Mouse (Mus musculus) kidney, embryonic 16.5 days (tissue): ENCODE data around the gene Cxcl17. TPM values are rescaled to one million over a fixed set of nuclear protein-coding genes. Genes with fewer than 3 reads are reported as not detected.
"Not testable (repeated sequence)": the region's sequence is repeated elsewhere in the genome, so short reads cannot be mapped to it uniquely, and the experiment has no call there.

Source experiments
- ATAC-seq: fragments of 200-750 bp; cut with Nextera tagmentation; 2 replicates; pipeline ENCODE4 v1.8.0; 2017; ENCODE audit warnings: moderate TSS enrichment; ENCODE audit not compliant: low FRiP score, low TSS enrichment
- H3K27ac ChIP-seq: fragments of 300-500 bp; sonication (generic); 2 replicates; pipeline ENCODE4 v1.5.1; 2014; ENCODE audit warnings: low read length
- H3K27me3 ChIP-seq: fragments of 300-500 bp; sonication (generic); 2 replicates; pipeline ENCODE4 v1.6.1; 2014; ENCODE audit warnings: low read length, control low read depth, mixed read lengths; ENCODE audit not compliant: insufficient read depth
- H3K36me3 ChIP-seq: fragments of 300-500 bp; sonication (generic); 2 replicates; pipeline ENCODE4 v1.6.1; 2014; ENCODE audit warnings: low read length, control low read depth, mixed read lengths; ENCODE audit not compliant: insufficient read depth
- H3K4me1 ChIP-seq: fragments of 300-500 bp; sonication (generic); 2 replicates; pipeline ENCODE4 v1.6.1; 2014; ENCODE audit warnings: low read length, control low read depth, mixed read lengths; ENCODE audit not compliant: insufficient read depth
- H3K4me2 ChIP-seq: fragments of 300-500 bp; sonication (generic); replicated peaks from 2 replicates; pipeline ENCODE4 v1.6.1; 2014; ENCODE audit warnings: low read depth, low read length
- H3K4me3 ChIP-seq: fragments of 300-500 bp; sonication (generic); 2 replicates; pipeline ENCODE4 v1.5.1; 2014; ENCODE audit warnings: mild to moderate bottlenecking, low read length
- H3K9ac ChIP-seq: fragments of 300-500 bp; sonication (generic); replicated peaks from 2 replicates; pipeline ENCODE4 v1.6.1; 2014; ENCODE audit warnings: low read length
- H3K9me3 ChIP-seq: fragments of 300-500 bp; sonication (generic); 2 replicates; pipeline ENCODE4 v1.6.1; 2016; ENCODE audit warnings: low read length, control low read depth
- WGBS: fragments of 180-500 bp; shearing (Covaris S2); extraction: QIAGEN DNeasy Blood & Tissue Kit; methylation state at CpG from one replicate; pipeline ENCODE4 v1.1.7; 2014; 5-methylcytosine and 5-hydroxymethylcytosine counted together
- polyA plus RNA-seq: library from polyadenylated mRNA; unstranded; fragments of >200 nt; fragmentation: Nextera tagmentation; extraction: Ambion mirVana; gene quantifications from 2 replicates; pipeline ENCODE4 v1.2.1, GENCODE M21; 2015

Gene Cxcl17
- polyA plus RNA-seq, 1 experiment from 2014 or later, result 0.65 TPM

DNA sequence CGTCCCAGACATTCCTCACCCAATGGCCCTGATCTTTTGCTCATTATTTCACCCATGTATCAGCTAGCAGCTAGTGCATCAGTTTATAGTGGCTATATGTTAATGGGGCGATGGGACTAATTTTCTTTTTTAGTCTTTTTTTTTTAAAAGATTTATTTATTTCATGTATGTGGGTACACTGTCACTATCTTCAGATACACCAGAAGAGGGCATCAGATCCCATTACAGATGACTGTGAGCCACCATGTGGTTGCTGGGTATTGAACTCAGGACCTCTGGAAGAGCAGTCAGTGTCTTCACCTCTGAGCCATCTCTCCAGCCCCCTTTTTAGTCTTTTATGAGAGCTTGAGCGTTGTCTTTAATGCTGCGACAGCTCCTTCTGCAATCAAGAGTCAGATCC lies 13.7 kb upstream of the Cxcl17 start:
- 88% methylated on average over 4 of the region's 4 CpGs for WGBS
- not testable (repeated sequence) for H3K9me3 ChIP-seq, H3K27ac ChIP-seq, H3K4me3 ChIP-seq, H3K9ac ChIP-seq, H3K4me1 ChIP-seq, H3K4me2 ChIP-seq, H3K36me3 ChIP-seq, ATAC-seq, H3K27me3 ChIP-seq

DNA sequence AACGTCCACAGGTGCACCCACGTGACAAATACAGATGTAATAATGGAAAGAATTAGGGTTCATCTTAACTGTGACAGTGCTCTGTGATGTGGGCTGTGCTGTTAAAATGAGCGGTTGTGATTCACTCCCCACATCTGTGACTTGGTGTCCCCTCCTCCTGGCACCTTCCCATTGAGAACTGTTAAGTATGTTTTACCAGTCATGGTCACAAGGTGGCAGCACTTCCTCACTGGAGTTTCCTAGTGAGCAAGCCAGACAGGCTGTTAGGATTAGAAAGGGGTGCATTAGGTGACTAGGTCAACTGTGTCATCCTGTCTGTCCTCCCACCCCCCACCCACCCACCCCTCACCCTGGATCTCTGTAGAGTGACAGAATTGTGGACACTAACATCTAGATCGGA lies 11.7 kb upstream of the Cxcl17 start:
- no peaks in the 10 kb centered on the region for H3K9me3 ChIP-seq
- no peaks in the 10 kb centered on the region for H3K27me3 ChIP-seq
- peak; percentile 29; the same call in 1 of the 2 replicates for ATAC-seq
- H3K4me2 ChIP-seq, result no peak overlapping the region
- H3K27ac ChIP-seq, result no peak overlapping the region
- no peaks in the 10 kb centered on the region for H3K4me1 ChIP-seq
- no peak overlapping the region for H3K9ac ChIP-seq
- no peak overlapping the region for H3K4me3 ChIP-seq
- 32% methylated on average over 4 of the region's 4 CpGs for WGBS
- no peaks in the 10 kb centered on the region for H3K36me3 ChIP-seq

DNA sequence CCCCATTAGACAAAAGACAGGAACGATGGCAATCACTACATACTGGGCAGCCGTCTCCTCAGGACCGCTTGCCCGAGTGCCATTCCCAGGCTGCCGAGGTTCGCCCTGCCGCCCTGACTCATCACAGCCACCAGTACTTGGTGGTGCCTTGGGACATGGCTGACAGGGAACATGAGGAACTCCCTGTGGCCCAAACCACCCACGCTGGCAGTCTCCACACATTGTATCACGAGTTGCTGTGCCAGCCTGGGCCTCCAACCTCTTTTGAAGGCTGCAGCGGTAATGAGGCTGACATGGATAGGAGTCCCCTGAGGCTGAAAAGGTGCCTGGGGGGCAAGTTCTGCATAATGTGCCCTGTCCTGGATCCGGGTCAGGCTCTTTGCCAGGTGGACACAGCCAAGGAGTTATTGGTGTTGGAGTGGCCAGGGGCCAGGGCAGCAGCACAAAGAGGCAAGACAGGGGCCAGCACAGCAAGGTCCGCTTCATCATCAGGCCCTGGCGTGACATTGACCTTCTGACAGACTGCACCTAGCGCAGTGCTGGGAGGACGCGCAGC lies 9.7 kb upstream of the Cxcl17 start:
- Histone ChIP-seq H3K36me3 (no peaks in the 10 kb centered on the region), H3K4me1 (no peaks in the 10 kb centered on the region), H3K9me3 (no peaks in the 10 kb centered on the region), H3K9ac (no peak overlapping the region), H3K4me2 (no peak overlapping the region), H3K4me3 (no peak overlapping the region), H3K27me3 (no peaks in the 10 kb centered on the region), H3K27ac (no peak overlapping the region)
- ATAC-seq, result no peak
- 79% methylated on average over 16 of the region's 16 CpGs for WGBS

DNA sequence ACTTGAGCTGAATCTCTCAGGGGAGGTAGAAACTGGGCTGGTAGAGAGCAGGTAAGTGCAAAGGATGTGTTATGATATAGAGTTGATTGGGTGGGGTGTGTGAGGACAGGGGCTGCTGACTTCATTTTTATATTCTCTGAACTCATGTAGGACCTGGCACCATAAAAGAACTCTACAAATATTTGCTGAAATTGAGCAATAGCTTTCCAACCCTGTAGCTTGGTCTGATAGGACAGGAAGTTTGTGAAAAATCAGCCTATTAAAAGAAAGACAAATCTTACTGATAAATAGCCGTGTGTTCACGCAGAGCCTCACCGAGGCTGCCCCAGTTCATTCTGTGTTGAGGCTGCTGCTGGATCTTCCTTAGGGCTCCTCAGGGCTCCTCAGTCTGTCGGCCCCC lies 7.3 kb upstream of the Cxcl17 start:
- Histone ChIP-seq H3K27ac (no peak overlapping the region), H3K4me1 (no peaks in the 10 kb centered on the region), H3K9me3 (no peaks in the 10 kb centered on the region), H3K36me3 (no peaks in the 10 kb centered on the region), H3K27me3 (no peaks in the 10 kb centered on the region), H3K4me2 (no peak overlapping the region), H3K4me3 (no peak overlapping the region), H3K9ac (no peak overlapping the region)
- 84% methylated on average over 4 of the region's 4 CpGs for WGBS
- no peak for ATAC-seq

DNA sequence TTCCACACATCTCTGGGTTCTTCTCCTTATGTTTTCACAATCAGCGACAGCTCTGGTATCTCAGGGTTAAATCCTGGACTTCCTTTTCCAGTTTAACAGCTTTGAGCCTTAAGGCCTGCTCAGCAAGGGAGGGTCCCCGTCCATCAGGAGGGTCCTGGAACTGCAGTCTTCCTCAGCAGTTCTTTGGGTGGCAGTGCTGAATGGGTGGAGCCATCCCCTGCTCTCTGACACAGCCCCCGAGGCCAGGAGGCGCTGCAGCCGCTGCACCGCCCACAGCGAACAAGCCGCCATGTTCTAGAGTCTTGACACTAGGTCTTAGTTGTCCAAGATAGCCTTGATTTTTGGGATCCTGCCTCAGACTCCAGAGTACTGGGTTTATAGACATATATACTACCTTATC lies 6.8 kb upstream of the Cxcl17 start:
- H3K27me3 ChIP-seq, result no peaks in the 10 kb centered on the region
- H3K9ac ChIP-seq, result no peak overlapping the region
- no peak overlapping the region for H3K4me3 ChIP-seq
- H3K36me3 ChIP-seq, result no peaks in the 10 kb centered on the region
- H3K4me2 ChIP-seq, result no peak overlapping the region
- ATAC-seq, result no peak
- WGBS, result 80% methylated on average over 8 of the region's 8 CpGs
- no peaks in the 10 kb centered on the region for H3K4me1 ChIP-seq
- no peak overlapping the region for H3K27ac ChIP-seq
- no peaks in the 10 kb centered on the region for H3K9me3 ChIP-seq

DNA sequence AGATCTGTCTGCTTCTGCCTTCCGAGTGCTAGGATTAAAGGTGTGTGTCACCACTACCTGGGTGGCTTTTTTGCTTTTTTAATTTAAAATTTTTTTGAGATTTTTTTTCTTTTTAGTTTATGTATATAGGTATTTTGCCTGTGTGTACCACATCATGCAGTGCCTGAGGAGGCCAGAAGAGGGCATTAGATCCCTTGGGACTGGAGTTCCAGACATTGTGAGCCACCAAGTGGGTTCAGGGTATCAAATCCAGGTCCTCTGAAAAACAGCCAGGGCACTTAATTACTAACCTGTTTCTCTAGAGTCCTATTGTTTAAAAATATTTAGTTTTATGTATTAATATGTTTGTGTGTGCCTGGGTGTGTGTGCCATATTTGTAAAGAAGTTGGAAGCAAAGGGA lies 4.9 kb upstream of the Cxcl17 start:
- no peaks in the 10 kb centered on the region for H3K4me1 ChIP-seq
- H3K9ac ChIP-seq, result no peak overlapping the region
- no peak overlapping the region for H3K4me2 ChIP-seq
- H3K9me3 ChIP-seq, result no peaks in the 10 kb centered on the region
- no peak for ATAC-seq
- H3K36me3 ChIP-seq, result no peaks in the 10 kb centered on the region
- 82% methylated on average over 1 of the region's 1 CpGs for WGBS
- H3K27ac ChIP-seq, result no peak overlapping the region
- no peak overlapping the region for H3K4me3 ChIP-seq
- no peaks in the 10 kb centered on the region for H3K27me3 ChIP-seq

DNA sequence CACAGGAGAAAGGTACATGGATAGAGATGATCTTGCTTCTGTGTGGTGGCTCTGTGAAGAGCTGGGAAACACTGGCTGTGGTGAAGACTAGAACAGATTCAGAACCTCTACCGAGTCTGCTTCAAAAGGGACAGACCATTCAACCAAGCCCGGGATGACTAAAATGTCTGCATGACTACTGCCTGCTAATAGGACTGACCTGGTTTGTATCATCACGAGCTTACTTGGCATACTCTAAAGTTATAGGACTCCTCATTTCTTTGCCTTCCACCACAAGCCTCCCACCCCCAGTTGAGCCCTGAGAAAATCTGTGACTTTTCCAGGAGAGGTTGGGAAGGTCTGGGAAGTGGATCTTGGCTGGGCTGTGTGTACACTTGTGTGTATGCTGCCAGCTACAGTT lies 825 bp downstream of the Cxcl17 start:
- H3K27ac ChIP-seq, result no peak overlapping the region
- no peaks in the 10 kb centered on the region for H3K27me3 ChIP-seq
- ATAC-seq, result no peak
- no peak overlapping the region for H3K4me3 ChIP-seq
- no peaks in the 10 kb centered on the region for H3K36me3 ChIP-seq
- H3K9me3 ChIP-seq, result no peaks in the 10 kb centered on the region
- H3K4me2 ChIP-seq, result no peak overlapping the region
- no peaks in the 10 kb centered on the region for H3K4me1 ChIP-seq
- WGBS, result 81% methylated on average over 3 of the region's 3 CpGs
- H3K9ac ChIP-seq, result no peak overlapping the region

DNA sequence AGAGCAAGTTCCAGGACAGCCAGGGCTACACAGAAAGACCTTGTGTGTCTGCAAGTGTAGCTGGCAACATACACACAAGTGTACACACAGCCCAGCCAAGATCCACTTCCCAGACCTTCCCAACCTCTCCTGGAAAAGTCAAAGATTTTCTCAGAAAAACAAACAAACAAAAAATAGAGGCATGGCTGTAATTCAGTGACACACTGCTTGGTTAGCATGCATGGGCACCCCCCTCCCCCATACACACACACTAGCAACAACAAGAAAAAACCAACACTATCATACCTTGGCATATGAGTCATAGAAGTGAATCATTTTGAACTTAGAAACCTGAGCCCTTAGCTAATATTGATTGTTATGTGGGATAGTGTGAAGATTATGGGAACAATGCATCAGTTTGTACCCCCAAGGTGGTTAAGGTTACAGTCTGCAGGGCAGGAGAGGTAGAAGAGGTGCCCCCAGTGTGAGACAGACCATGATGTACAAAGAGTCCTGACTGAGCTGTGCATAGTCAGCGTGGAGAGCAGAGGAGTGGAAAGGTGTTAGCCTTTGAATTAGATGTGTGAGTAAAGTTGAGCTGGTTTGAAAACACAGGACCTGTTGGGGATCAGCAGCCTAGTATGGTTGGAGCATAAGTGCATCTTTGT lies 1.6 kb downstream of the Cxcl17 start:
- no peak for ATAC-seq
- Histone ChIP-seq H3K4me1 (no peaks in the 10 kb centered on the region), H3K27me3 (no peaks in the 10 kb centered on the region), H3K9ac (no peak overlapping the region), H3K4me3 (no peak overlapping the region), H3K27ac (no peak overlapping the region), H3K9me3 (no peaks in the 10 kb centered on the region), H3K36me3 (no peaks in the 10 kb centered on the region), H3K4me2 (no peak overlapping the region)
- WGBS, result 82% methylated on average over 1 of the region's 1 CpGs

DNA sequence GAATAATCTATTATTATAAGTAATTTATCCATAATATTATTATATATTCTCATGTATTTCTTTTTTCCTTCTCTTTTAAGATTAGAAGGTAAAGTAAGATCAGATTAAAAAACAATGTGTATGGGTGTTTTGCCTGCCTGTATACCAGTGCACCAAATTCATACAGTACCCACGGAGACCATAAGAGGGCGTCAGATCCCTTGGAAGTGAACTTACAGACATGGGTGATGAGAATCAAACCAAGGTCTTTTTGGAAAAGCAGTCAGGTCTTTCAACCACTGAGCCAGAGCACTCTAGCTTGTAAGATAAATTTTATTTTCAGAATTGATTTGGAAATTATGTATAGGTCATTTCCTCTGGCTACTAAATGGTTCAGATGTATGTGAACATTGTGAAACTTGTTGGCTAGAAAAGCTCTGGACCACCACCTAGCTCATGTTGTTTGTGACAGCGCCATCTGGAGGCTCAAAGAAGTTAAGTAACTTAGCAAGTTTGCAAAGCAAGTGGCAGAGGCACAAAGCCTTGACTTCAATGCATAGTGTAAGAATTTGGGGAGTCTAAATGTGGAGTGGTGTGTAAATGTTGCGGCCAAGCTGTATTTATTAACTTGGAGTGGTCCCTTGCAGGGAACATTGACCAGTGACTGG lies 3.4 kb downstream of the Cxcl17 start:
- Histone ChIP-seq H3K9me3 (no peaks in the 10 kb centered on the region), H3K4me2 (no peak overlapping the region), H3K27ac (no peak overlapping the region), H3K36me3 (no peaks in the 10 kb centered on the region), H3K27me3 (no peaks in the 10 kb centered on the region), H3K4me1 (no peaks in the 10 kb centered on the region), H3K9ac (no peak overlapping the region), H3K4me3 (no peak overlapping the region)
- no peak for ATAC-seq
- 59% methylated on average over 4 of the region's 4 CpGs for WGBS

DNA sequence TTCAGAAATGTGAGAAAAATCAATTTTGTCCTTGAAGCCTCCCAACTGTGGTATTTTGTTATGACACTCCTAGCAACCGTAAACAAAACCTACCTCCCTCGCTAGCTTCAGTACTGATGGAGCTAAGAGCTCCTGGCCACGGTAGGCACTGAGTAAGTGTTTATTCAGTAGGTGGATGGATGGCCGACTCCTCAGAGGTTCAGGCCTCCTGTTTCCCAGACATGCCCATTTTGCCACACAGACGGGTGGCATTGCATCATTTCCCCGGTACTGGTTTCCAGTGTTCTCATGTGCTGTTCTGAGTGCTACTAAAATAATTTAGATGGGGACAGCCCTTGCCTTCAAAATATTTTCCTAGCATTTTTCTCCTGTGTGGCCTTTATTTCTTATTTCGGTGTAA lies 6.2 kb downstream of the Cxcl17 start:
- Histone ChIP-seq H3K27ac (no peak overlapping the region), H3K36me3 (no peaks in the 10 kb centered on the region), H3K9ac (no peak overlapping the region), H3K4me3 (no peak overlapping the region), H3K4me1 (peaks cover 6% of the 10 kb centered on the region; the same call in 1 of the 2 replicates), H3K27me3 (no peaks in the 10 kb centered on the region), H3K4me2 (no peak overlapping the region), H3K9me3 (no peaks in the 10 kb centered on the region)
- ATAC-seq, result no peak
- WGBS, result 71% methylated on average over 7 of the region's 7 CpGs
